Mouse (Mus musculus): ENCODE results near the gene Gyg.

The Gyg gene

DNA sequence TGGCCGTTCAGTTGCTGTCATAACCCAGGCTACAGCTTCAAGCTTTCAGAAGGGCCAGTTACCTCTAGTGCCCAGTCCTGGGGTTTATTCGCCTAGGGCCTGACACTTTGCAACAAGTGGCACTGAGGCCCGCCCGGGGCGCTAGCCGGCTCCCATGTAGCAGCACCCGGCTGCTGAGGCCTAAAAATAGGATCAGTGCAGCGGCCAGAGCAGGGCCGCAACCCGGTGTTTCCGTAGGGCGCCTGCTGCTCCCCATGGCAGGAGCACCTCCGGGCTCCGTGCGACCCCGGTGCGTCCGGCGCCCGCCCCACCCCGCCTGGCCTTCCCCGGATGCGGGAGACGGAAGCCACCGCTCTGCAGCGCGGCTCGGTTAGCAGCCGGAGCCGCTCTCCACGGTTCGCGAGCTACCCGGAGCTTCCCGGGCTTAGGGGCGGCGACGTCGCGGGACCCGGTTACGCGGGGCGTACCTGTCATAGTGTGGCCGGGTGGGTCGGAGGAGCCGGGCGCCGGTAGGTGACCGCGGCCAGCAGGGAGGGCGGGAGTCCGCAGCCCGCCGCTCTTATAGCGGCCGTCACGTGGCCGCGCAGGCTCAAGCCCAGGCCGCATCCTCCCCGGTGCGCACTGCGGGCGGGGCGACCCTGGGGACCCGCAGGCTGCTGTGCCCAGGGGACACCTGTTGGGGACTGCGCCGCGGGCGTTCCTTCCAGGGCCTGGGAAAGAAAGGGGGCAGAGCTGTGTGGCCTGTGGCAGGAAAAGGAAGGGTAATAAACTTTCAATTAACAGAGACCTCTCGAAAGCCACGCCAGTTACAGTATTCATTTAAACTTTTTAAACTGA, at the start of gene Gyg:
Gene Gyg, minus strand, starts transcription at position 787 of the 837 bp plus-strand sequence.
- DNase-seq (ENCODE audit: low spot score in 2 of 2) = peak; percentile 54 to 60

- peak; percentile 22 to 65 for DNase-seq (ENCODE audit: low spot score in 2 of 2)
Observed at GRCm38 (mm10) chr3:20198869-20199268, 43.8 kb upstream of the Gyg start.

DNA sequence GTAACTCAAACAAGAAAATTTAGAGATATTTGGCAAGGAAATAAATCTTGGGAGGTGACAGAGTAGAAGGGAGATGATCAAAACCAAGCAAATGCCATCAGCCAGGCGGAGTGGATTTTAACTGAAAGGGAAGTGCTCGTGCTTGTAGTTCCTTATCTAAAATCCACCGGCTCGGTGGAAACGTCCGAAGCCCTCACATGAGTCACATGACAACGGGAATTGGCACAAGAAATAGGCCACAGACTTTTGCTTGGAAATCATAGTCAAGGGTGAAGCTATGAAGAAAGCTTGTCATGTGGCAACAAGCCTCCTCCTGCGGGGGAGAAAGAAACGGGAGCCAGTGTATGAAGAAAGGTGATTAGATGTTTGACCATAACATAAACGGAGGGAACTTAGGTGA, 42.8 kb upstream of the Gyg start:
- no peak for DNase-seq (ENCODE audit: low spot score in 2 of 2)

DNA sequence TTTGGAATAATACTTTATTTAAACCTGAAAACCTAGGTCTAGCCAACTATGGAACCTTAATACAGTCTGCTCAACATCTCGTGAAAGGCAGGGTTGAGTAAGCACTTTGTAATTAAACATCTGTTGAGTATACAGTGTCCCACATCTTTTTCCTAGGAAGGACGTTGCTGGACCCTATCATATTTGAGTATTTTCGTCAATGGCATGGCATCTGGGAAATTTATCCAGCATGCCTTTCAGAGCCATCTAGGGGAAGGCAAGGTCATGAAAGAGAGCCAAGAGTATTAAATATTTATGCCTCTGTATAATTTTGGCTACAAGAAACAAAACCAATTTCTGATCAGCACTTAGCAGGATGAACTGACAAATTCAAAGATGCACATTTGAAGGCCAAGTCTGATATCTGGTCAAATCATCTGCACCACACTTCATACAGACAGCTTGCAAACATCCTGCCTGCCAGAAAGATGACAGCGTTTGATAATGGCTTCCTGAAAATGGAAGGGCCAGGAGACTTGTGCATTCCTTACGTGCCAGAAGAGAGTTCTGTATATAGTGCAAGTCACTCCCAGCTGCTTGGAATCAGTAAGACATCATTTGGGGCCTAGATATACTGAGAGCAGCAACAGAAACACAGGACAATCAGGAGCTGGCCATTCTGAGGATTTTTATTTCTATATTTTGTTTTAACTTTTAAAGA, 34.0 kb upstream of the Gyg start:
- DNase-seq (ENCODE audit: low spot score in 2 of 2) = no peak

DNA sequence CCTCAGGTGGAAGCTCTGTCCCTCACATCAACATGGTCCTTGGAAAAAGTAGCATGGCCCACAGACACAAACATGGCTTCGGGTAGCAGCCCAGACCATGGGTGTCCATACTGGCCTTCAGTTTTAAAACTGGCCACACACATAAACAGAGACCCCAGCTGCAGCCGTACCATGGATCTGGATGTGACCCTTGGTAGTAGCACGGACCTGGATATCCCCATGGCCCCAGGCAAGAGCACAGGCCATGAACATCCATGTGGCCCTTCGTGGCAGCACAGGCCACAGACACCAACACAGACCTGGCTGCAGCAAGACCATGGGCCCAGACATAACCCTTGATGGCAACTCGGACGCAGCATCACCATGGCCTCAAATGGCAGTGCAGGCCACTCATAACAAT, 17.3 kb upstream of the Gyg start:
- no peak for DNase-seq (ENCODE audit: low spot score in 2 of 2)

DNA sequence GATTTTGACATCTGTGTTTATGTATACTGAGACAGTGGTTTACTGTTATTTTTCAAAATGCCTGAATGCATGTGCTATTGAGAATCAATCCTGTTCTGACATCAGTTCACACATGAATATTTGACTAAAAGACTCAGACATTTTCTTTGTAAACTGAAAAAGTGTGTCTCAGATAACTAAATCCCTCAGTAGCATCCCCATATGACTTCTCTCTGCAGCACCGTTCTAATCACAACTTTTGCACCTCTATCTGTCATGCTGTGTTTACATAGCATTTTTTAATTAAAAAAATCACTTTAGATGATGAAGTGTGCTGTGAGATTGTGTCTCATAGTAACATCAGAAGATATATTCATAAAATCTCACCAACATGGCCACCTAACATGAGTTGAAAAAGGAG, 12.4 kb upstream of the Gyg start:
- DNase-seq (ENCODE audit: low spot score in 2 of 2) = no peak

DNA sequence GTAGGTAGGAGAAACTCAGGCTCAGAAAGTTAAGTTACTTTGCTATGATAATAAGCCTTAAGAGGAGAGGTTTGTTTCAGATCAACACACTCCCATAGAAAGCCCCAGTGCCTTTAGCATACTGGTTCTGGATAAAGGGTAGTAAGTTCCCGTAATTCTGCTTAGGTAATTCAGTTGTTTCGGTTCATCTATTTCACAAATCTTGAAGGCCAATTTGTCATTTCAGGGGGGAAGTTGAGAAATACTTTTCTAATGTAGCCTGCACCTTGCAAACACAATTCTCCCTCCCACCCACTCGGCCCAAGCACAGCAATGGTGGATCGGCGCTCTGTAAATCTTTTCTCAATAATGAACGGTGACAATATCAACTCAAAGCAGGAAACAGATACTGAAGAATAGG, 359 bp upstream of the Gyg start:
- DNase-seq (ENCODE audit: low spot score in 2 of 2) = no peak

- DNase-seq (ENCODE audit: low spot score in 2 of 2) = no peak
Observed at GRCm38 (mm10) chr3:20151651-20152050, 3.5 kb downstream of the Gyg start.

DNA sequence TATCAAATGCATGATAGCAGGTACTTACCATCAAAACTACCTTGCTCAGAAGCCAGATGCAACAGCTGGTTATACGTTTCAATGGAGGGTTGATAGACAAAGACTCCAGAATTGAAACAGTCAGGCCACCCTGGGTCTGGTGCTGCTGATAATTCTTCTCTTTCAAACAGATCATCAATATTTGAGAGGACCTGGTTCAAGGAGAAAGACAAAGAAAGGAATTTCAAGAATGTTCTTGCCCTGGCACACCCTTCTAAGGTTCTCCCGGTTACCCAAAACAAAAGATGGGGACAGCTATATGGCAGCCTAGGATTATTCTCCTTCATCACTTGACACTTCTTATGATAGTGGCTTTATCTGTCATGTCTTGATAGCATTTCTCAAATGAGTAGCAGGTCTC, 4.6 kb downstream of the Gyg start:
- DNase-seq (ENCODE audit: low spot score in 2 of 2) = no peak

- no peak for DNase-seq (ENCODE audit: low spot score in 2 of 2)
Observed at GRCm38 (mm10) chr3:20147647-20148046, 7.5 kb downstream of the Gyg start.

- no peak for DNase-seq (ENCODE audit: low spot score in 2 of 2)
Observed at GRCm38 (mm10) chr3:20146884-20147395, 8.2 kb downstream of the Gyg start.

DNA sequence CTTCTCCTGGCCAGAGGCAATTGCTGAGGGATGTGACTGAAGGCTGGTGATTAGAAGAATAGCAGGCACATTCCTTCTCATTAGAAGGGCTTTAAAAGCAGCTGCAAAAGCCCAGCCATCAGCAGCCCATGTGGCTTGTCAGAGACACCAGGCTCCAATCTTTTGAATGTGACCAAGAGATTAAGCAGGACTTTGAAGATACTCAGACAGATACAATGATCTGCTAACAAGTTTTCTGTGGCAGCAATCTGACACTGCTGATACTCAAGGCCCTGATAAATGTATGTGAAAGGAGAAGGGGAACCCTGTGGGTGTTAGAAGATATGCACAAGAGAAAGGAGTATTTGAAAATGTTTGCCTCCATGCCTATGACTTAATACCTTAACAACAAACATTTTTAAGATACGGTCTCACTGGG, 9.4 kb downstream of the Gyg start:
- no peak for DNase-seq (ENCODE audit: low spot score in 2 of 2)

GRCm38 (mm10) chr3:20144401-20144800, 10.7 kb downstream of the Gyg start:
- no peak for DNase-seq (ENCODE audit: low spot score in 2 of 2)

- DNase-seq (ENCODE audit: low spot score in 2 of 2) = no peak
Observed at GRCm38 (mm10) chr3:20143726-20144125, 11.4 kb downstream of the Gyg start.

DNA sequence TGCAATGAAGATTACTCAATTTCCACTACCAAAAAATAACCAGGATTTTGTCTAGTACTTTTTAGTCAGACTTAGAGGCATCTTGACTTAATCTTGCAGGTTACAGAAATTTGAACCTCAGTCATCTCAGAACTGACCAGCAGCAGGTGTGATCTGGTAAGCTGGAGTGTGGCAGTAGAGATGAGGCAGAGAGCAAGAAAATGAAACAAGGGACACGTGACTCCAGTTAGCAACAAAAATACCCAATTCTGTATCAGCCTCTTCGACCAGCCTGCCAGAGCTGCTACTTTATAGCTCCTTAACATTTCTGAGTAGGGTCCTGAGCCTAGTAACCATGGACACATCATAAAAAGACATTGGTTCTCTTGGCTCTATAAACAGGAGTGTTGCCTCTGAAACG, 12.5 kb downstream of the Gyg start:
- DNase-seq (ENCODE audit: low spot score in 2 of 2) = no peak

DNA sequence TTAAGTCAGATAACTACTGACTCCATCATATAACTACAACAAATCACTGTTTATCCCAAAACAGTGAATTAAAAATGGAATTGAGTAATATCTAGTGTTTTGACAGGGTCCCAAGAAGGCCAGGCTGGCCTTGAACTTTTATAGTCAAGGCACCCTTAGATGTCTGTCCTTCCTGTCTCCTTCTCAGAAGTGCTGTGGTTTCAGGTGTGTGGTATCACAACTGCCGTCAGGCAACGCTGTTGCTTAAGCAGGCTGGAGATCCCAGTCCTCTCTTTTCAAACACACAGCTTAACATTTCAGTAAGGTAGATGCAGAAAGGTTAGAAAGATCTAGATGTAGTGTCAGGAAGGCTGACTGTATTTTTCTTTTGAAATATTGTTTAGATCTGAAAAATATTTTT, 13.0 kb downstream of the Gyg start:
- DNase-seq (ENCODE audit: low spot score in 2 of 2) = no peak

DNA sequence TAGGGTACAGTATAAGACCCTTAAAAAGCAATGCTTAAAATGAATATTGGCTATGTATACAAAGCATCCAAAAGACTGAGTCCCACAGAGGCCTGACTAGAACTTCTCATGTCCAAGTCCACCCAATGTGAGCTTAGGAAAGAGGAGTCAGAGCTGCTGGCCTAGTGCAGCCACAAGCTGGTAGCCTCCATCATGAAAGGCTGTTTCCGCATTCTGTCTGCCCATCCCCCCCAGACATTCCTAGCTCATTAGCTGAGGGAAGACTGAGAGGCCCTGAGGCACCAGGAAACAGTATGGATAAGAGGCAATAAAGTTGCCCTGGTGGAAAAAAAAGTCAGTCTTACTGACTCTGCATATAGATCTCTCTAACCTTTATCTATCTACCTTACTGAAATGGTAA, 13.4 kb downstream of the Gyg start:
- DNase-seq (ENCODE audit: low spot score in 2 of 2) = no peak

- no peak for DNase-seq (ENCODE audit: low spot score in 2 of 2)
Observed at GRCm38 (mm10) chr3:20141240-20141639, 13.9 kb downstream of the Gyg start.

- DNase-seq (ENCODE audit: low spot score in 2 of 2) = no peak
Observed at GRCm38 (mm10) chr3:20136868-20137581, 18.1 kb downstream of the Gyg start.

DNA sequence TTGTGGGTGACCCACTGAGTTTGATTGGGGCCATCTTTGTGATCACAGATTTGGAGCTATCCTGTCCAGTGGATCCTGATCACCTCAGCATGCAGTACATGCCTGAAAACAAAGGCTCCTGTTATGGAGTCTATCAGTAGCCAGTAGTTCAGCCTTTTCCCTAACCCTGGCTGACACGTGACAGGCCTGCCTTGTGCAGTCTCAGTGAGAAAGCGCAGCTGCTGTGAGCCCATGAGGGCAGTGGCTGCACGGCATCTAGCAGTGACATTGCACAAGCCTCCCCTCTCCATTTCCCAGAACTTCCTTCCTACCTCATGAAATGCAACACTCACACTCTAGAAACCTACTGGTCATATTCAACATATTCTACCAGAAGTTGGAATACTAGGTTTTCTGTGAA, 20.6 kb downstream of the Gyg start:
- no peak for DNase-seq (ENCODE audit: low spot score in 2 of 2)

DNA sequence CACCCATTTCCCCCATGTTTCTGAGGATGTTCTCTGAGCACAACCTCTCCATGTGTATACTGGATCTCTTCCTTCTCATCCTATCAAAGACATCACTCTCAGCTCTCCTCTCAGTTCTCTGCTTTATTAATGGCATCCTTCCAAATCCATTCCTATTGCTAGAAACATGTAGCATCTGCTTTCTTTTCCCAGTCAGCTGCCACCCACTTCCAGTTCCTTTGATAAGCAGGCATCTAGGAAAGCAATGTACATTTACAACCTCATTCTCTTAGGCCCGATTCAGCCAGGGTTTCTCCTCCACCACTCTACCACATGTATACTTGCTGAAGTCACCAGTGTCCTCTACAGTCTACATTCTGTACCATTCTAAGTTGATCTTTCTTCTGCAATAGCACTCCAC, 21.4 kb downstream of the Gyg start:
- no peak for DNase-seq (ENCODE audit: low spot score in 2 of 2)

DNA sequence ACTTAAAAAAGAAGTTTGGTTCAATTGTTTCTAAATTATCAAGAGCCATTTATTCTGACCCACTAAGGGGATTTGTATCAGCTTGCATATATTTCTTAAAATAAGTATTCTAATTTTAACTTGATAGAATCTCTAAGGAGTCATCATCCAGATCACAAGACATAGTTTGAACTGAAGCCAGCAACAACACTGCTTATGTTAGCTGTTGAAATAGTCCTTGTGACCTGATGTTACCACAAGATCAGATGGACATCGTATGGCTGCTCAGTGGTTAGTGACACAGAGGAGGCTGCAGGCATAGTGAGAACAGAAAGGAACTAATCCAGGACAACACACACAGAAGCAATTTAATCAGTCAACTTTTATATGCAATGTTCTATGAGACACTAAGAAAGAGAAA, 22.4 kb downstream of the Gyg start:
- no peak for DNase-seq (ENCODE audit: low spot score in 2 of 2)

DNA sequence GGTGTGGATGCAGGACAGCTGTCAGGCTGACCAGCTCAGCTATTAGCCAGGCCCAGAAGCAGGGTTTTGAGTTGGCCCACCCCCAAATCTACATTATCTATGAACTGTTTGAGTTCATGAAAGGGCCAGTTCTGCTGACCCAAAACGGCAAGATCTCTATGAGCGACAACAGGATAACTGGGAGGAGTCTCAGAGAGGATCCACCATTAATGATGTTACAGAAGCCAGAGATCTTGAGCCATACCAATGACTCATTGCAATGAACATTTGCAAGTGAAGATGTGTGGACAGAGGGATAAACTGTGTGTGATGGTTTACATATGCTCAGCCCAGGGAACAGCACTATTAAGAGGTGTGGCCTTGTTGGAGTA, 23.8 kb downstream of the Gyg start:
- no peak for DNase-seq (ENCODE audit: low spot score in 2 of 2)
